Mouse (Mus musculus): ENCODE measurements at regions not wholly inside any gene's neighbourhood (a gene's known extent, or its start where the extent isn't known, plus 50 kb on each side); places are given as distances from the start of the nearest gene placed in this dataset.

DNA sequence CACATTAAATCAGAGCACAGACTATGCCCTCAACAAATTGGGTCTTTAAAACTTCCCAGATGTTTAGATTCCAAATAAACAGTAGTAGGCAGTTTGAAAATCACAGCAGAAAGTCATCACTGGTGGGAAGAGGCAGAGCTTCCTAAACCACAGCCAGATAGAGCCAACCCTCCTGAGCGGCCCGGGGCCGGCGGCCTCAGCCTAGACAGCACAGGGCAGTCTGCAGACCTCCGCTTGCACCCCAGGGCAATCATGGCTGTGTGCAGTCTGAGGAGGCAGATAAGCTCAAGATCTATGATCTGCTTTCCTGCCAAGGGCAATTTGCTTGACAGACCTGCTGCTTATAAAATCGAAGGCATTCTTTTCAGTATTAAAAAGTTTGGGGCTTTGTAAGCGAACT, 192.6 kb downstream of the Hlx start:
- TF ChIP-seq POLR2A (IDR thresholded peaks at IDR 0.05; ENCODE audit: low read depth, low read length), result no peak
- no peak for TF ChIP-seq CTCF (IDR thresholded peaks at IDR 0.05; ENCODE audit: borderline replicate concordance, insufficient read depth, low read length)
